Mouse (Mus musculus) CH12.LX (cell line): ENCODE measurements around the gene Rapgef4. TPM values are rescaled to one million over a fixed set of nuclear protein-coding genes. Genes with fewer than 3 reads are reported as not detected.
A peak's percentile ranks its signal among the peaks of the same experiment; 100 is the strongest.

Experiments used
- DNase-seq: peaks from one replicate; pipeline ENCODE4 v3.0.0-alpha.2; 2013; ENCODE audit errors: extremely low read depth
- H3K27ac ChIP-seq: 2 replicates; pipeline ENCODE4 v1.5.1; 2012; ENCODE audit warnings: low read depth, mild to moderate bottlenecking, control low read depth, moderate library complexity; ENCODE audit not compliant: insufficient read depth
- H3K27me3 ChIP-seq: replicated peaks from 2 replicates; pipeline ENCODE3; 2012; ENCODE audit warnings: inconsistent platforms
- H3K36me3 ChIP-seq, 2 experiments: replicated peaks in 1 of 2; 2 replicates each; pipeline versions ENCODE3 to v1.6.1; 2012; ENCODE audit warnings: inconsistent platforms in 1 of 2, low read length in 1 of 2, mild to moderate bottlenecking in 1 of 2, mixed read lengths in 1 of 2, moderate library complexity in 1 of 2; ENCODE audit not compliant: control insufficient read depth in 1 of 2, insufficient read depth in 1 of 2
- H3K4me1 ChIP-seq, 2 experiments: 2 replicates each; pipeline ENCODE4 v1.6.1; 2012; ENCODE audit warnings: inconsistent platforms in 1 of 2, moderate library complexity in 1 of 2; ENCODE audit not compliant: insufficient read depth in 2 of 2, control insufficient read depth in 1 of 2
- H3K4me2 ChIP-seq: 2 replicates; pipeline ENCODE4 v1.6.1; 2012; ENCODE audit warnings: low read depth, mild to moderate bottlenecking, control low read depth; ENCODE audit not compliant: poor library complexity, insufficient read depth, severe bottlenecking
- H3K4me3 ChIP-seq, 3 experiments: fragments of 150-350 bp in 1 of 3; sonication (generic) in 1 of 3; replicated peaks in 1 of 3; 2 replicates each; pipeline versions ENCODE3 to v1.5.1; 2011 to 2012; ENCODE audit warnings: low read depth in 2 of 3, low read length in 2 of 3, mild to moderate bottlenecking in 2 of 3, moderate library complexity in 2 of 3, control low read depth in 1 of 3, improper control_type of control experiment in 1 of 3, inconsistent platforms in 1 of 3, mixed read lengths in 1 of 3; ENCODE audit not compliant: poor library complexity in 1 of 3
- H3K79me2 ChIP-seq: replicated peaks from 2 replicates; pipeline ENCODE4 v1.6.1; 2012; ENCODE audit warnings: mild to moderate bottlenecking, moderate library complexity; ENCODE audit not compliant: control insufficient read depth, poor library complexity, insufficient read depth, severe bottlenecking; ENCODE audit errors: extremely low read depth
- H3K9ac ChIP-seq: 2 replicates; pipeline ENCODE4 v1.6.1; 2012; ENCODE audit warnings: low read depth, mild to moderate bottlenecking, control low read depth, moderate library complexity; ENCODE audit not compliant: insufficient read depth
- H3K9me3 ChIP-seq: replicated peaks from 2 replicates; pipeline ENCODE3; 2012; ENCODE audit warnings: low read length, inconsistent platforms, mixed read lengths
- BHLHE40 ChIP-seq: IDR thresholded peaks from 2 replicates; pipeline ENCODE4 v1.6.1; 2011; ENCODE audit warnings: mild to moderate bottlenecking, low read depth, low read length, improper control_type of control experiment
- CHD1 ChIP-seq: IDR thresholded peaks from 2 replicates; pipeline ENCODE4 v1.6.1; 2012; ENCODE audit warnings: low read depth, low read length, improper control_type of control experiment, inconsistent platforms
- CHD2 ChIP-seq: IDR thresholded peaks from 2 replicates; pipeline ENCODE4 v1.6.1; 2011; ENCODE audit warnings: low read length, improper control_type of control experiment
- CTCF ChIP-seq, 2 experiments: IDR thresholded peaks in 1 of 2; conservative IDR thresholded peaks in 1 of 2; 2 replicates each; pipeline ENCODE4 v1.5.1; 2011 to 2012; ENCODE audit warnings: low read depth in 2 of 2, low read length in 2 of 2, improper control_type of control experiment in 1 of 2, inconsistent platforms in 1 of 2, mild to moderate bottlenecking in 1 of 2, moderate library complexity in 1 of 2
- E2F4 ChIP-seq: IDR thresholded peaks from 2 replicates; pipeline ENCODE4 v1.6.1; 2011; ENCODE audit warnings: low read depth, low read length, improper control_type of control experiment; ENCODE audit not compliant: insufficient replicate concordance
- ELF1 ChIP-seq: IDR thresholded peaks from 2 replicates; pipeline ENCODE4 v1.6.1; 2014; ENCODE audit warnings: low read depth, mild to moderate bottlenecking, inconsistent platforms, low read length, improper control_type of control experiment
- GABPA ChIP-seq: IDR thresholded peaks from 2 replicates; pipeline ENCODE4 v1.6.1; 2012; ENCODE audit warnings: low read depth, low read length, improper control_type of control experiment, inconsistent platforms; ENCODE audit not compliant: insufficient replicate concordance
- IRF4 ChIP-seq: IDR thresholded peaks from 2 replicates; pipeline ENCODE4 v1.6.1; 2014; ENCODE audit warnings: low read depth, mild to moderate bottlenecking, inconsistent platforms, low read length, improper control_type of control experiment
- JUN ChIP-seq: IDR thresholded peaks from 2 replicates; pipeline ENCODE4 v1.6.1; 2011; ENCODE audit warnings: low read depth, mild to moderate bottlenecking, low read length, improper control_type of control experiment, moderate library complexity; ENCODE audit not compliant: insufficient read depth
- JUND ChIP-seq: conservative IDR thresholded peaks from 2 replicates; pipeline ENCODE4 v1.6.1; 2011; ENCODE audit warnings: low read depth, low read length, improper control_type of control experiment
- MAFK ChIP-seq: IDR thresholded peaks from 2 replicates; pipeline ENCODE4 v1.6.1; 2011; ENCODE audit warnings: low read length, improper control_type of control experiment; ENCODE audit not compliant: insufficient replicate concordance
- MAX ChIP-seq: IDR thresholded peaks from 2 replicates; pipeline ENCODE4 v1.6.1; 2011; ENCODE audit warnings: low read length, improper control_type of control experiment
- MEF2A ChIP-seq: IDR thresholded peaks from 2 replicates; pipeline ENCODE4 v1.6.1; 2014; ENCODE audit warnings: low read depth, mild to moderate bottlenecking, inconsistent platforms, low read length, improper control_type of control experiment, borderline replicate concordance
- MYC ChIP-seq: IDR thresholded peaks from 2 replicates; pipeline ENCODE4 v1.6.1; 2011; ENCODE audit warnings: low read depth, mild to moderate bottlenecking, improper control_type of control experiment, low read length
- NELFE ChIP-seq: IDR thresholded peaks from 2 replicates; pipeline ENCODE4 v1.6.1; 2011; ENCODE audit warnings: low read depth, low read length, improper control_type of control experiment
- POLR2A ChIP-seq: IDR thresholded peaks from 2 replicates; pipeline ENCODE4 v1.6.1; 2011; ENCODE audit warnings: low read depth, mild to moderate bottlenecking, improper control_type of control experiment, low read length
- SIN3A ChIP-seq: IDR thresholded peaks from 2 replicates; pipeline ENCODE4 v1.6.1; 2012; ENCODE audit warnings: low read length, improper control_type of control experiment, inconsistent platforms
- TCF12 ChIP-seq: IDR thresholded peaks from 2 replicates; pipeline ENCODE4 v1.6.1; 2014; ENCODE audit warnings: low read depth, mild to moderate bottlenecking, inconsistent platforms, low read length, improper control_type of control experiment
- USF1 ChIP-seq: IDR thresholded peaks from 2 replicates; pipeline ENCODE4 v1.6.1; 2014; ENCODE audit warnings: low read depth, mild to moderate bottlenecking, inconsistent platforms, low read length, improper control_type of control experiment
- ZC3H11A ChIP-seq: IDR thresholded peaks from 2 replicates; pipeline ENCODE4 v1.6.1; 2012; ENCODE audit warnings: low read depth, mild to moderate bottlenecking, inconsistent platforms, low read length, improper control_type of control experiment
- ZKSCAN1 ChIP-seq: IDR thresholded peaks from 2 replicates; pipeline ENCODE4 v1.6.1; 2012; ENCODE audit warnings: low read depth, inconsistent platforms, low read length, improper control_type of control experiment, borderline replicate concordance
- ZNF384 ChIP-seq: IDR thresholded peaks from 2 replicates; pipeline ENCODE4 v1.6.1; 2012; ENCODE audit warnings: low read depth, low read length, improper control_type of control experiment, inconsistent platforms
- dilution Hi-C: fragments of 300-500 bp; cut with MboI; formaldehyde crosslinking; loops from 2 replicates; pipeline ENCODE4 v1.14.3; 2020; ENCODE audit warnings: low sequenced_read_pairs; ENCODE audit not compliant: extremely low pct_unique_long_range_greater_than_20kb, extremely low pct_ligation_motif_present
- in situ Hi-C: fragments of 300-500 bp; cut with MboI; formaldehyde crosslinking; loops from 3 replicates; pipeline ENCODE4 v1.14.3; 2019; ENCODE audit warnings: low sequenced_read_pairs, low pct_ligation_motif_present, low pct_unique_long_range_greater_than_20kb, mixed read lengths
- polyA plus RNA-seq: library from polyadenylated mRNA; unstranded; fragments of >175 nt; gene quantifications from 2 replicates; pipeline ENCODE4 v1.2.1, GENCODE M21; 2012; ENCODE audit warnings: low read depth; ENCODE audit not compliant: insufficient read length
- total RNA-seq, 2 experiments: library from RNA; depleted of rRNA; stranded (reverse); fragments of 300-350 nt in 1 of 2; fragments of >200 nt in 1 of 2; gene quantifications; 2 replicates each; pipeline ENCODE4 v1.2.3; 2012 to 2014

Rapgef4 gene
- total and polyA plus RNA-seq, 3 experiments, result 0.12 to 0.13 TPM; not detected in 1

- Histone ChIP-seq H3K9ac (no peak overlapping the region), H3K79me2 (no peaks in the 10 kb centered on the region), H3K27me3 (peaks cover 3% of the 10 kb centered on the region), H3K4me3 (no peak overlapping the region), H3K4me1 (peaks cover 8 to 25% of the 10 kb centered on the region in 2 experiments; a peak in 3 of 4 replicates), H3K27ac (no peak overlapping the region), H3K36me3 (no peaks in the 10 kb centered on the region), H3K4me2 (no peak overlapping the region), H3K9me3 (peaks cover 3% of the 10 kb centered on the region)
- no peak for DNase-seq
- no peak for TF ChIP-seq CTCF (conservative IDR thresholded peaks at IDR 0.05 in 1 of 2, IDR thresholded peaks at IDR 0.05 in 1 of 2; ENCODE audit: low read depth in 2 of 2, low read length in 2 of 2)
- dilution Hi-C loops (no loop called here), in situ Hi-C loops (no loop called here)
These were observed 155.0 kb downstream of the Rapgef4 start for GRCm38 (mm10) chr2:72136045-72136444.

DNA sequence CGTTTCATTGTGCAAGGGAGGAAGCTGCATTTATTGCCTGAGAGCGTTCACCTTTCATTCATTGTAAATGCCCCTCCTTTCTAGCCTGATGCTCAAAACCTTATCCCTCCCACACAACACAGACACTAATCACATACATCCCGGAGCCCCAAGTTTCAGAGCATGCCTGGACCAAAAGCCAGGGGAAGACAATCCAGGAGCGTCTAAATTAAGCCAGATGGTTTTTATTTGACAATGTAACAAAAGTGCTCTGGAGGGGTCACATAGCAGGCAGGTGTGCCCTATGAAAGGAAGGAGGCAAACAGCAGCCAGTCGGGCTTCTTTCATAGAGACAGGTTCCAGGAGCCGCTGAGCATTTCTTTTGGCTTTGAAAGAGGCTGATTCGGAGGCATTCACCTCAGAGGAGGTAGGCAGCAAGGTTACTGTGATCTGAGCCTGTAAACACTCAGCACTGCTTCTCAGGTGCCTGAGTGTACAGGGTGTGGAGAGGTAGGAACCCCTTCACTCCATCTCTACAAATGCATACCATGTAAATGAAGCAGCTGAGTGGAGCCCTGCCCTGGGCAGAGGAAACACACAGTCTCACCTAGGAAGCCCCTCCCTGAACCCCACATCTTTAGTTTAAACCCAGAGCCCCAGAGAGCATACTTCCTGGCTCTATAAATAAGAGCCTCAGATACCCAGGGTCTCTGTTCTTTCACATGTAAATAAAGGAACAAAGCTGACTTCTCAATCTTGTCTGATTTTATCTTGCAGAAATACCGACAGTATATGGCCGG, 155.6 kb downstream of the Rapgef4 start:
- Histone ChIP-seq H3K4me3 (no peak overlapping the region), H3K4me1 (peaks cover 8 to 29% of the 10 kb centered on the region in 2 experiments; a peak in 3 of 4 replicates), H3K4me2 (no peak overlapping the region), H3K27me3 (peaks cover 3% of the 10 kb centered on the region), H3K27ac (no peak overlapping the region)
- DNase-seq, result no peak
- no peak for TF ChIP-seq MYC
- TF ChIP-seq ZNF384, result no peak
- TF ChIP-seq ZC3H11A, result no peak
- TF ChIP-seq IRF4, result no peak
- no peak for TF ChIP-seq E2F4
- TF ChIP-seq ZKSCAN1, result no peak
- no peak for TF ChIP-seq NELFE
- no peak for TF ChIP-seq SIN3A
- TF ChIP-seq, all 38 proteins: peak for 0
- dilution Hi-C loops (no loop called here), in situ Hi-C loops (no loop called here)
- Histone ChIP-seq H3K9me3 (peaks cover 3% of the 10 kb centered on the region), H3K9ac (no peak overlapping the region), H3K79me2 (no peaks in the 10 kb centered on the region), H3K36me3 (no peaks in the 10 kb centered on the region)

DNA sequence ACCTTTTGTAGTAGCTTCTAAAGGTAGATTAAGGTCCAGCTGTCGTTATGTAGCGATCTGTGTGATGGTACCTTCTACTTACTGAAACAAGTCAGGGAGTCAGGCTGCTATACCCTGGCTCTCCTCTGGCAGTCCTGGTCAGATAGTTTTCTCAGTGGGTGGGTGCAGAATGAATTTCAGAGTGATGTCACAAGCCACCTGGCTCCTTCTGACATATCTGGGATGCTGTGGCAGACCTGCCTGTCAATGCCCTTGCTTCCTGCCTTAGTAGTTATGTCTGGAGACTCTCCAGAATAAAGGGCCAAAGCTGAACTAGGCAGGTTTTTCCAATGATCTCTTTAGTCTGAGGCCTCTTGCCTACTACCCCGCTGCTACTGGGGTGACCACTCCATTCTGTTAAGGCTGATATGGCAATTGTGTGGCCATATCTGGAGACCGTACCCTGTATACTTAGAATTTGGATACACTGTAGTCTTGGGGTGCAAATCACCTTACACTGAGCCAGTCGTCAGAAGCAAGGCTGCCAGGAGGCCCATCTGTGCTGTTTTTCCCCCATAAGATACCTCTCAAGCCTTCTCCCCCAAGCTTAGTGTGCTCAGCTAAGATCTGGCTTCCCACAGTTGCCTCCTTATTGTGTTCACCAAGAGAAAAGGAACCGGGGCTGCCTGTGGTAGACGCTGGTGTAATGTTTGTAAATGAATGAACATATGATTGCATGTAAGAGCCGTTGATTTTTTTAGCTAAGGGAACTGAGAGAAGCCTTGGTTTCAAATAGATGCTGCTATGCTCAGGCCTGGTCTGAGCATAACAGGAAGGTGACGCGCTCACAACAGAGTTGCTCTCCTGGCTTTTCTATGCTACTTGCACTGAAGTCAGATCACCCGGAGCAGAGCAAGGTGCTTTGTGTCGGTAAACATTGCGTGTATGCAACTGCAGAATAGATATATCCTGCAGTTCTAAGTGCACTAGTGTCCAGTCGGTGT, 159.1 kb downstream of the Rapgef4 start:
- Histone ChIP-seq H3K27ac (no peak overlapping the region), H3K9me3 (peaks cover 3% of the 10 kb centered on the region), H3K27me3 (peaks cover 3% of the 10 kb centered on the region), H3K4me1 (peaks cover 8 to 35% of the 10 kb centered on the region in 2 experiments; a peak in 3 of 4 replicates), H3K4me3 (no peak overlapping the region), H3K4me2 (0 out of 2 replicates have a peak overlapping the region, but pooled peaks have one; percentile 9), H3K9ac (no peak overlapping the region), H3K79me2 (no peaks in the 10 kb centered on the region), H3K36me3 (no peaks in the 10 kb centered on the region)
- dilution Hi-C loops (no loop called here), in situ Hi-C loops (loop anchor here (10.0 kb wide), 1 partner anchor 45 kb away; no protein-coding TSS in a partner anchor)
- peak; percentile 31 for DNase-seq
- TF ChIP-seq GABPA (no peak), MAX (no peak), ELF1 (no peak), TCF12 (no peak), CHD1 (no peak), JUND (no peak), MEF2A (no peak), MAFK (no peak), USF1 (no peak), POLR2A (no peak), BHLHE40 (no peak), CHD2 (no peak), E2F4 (no peak), MYC (no peak), JUN (no peak)
